Mouse (Mus musculus) left cerebral cortex, postnatal 4 days (tissue): ENCODE measurements around the gene Sptlc3. TPM values are rescaled to one million over a fixed set of nuclear protein-coding genes. Genes with fewer than 3 reads are reported as not detected.
A peak's percentile ranks its signal among the peaks of the same experiment; 100 is the strongest.

Experiments used
- DNase-seq: peaks from one replicate; pipeline ENCODE4 v3.0.0-alpha.2; 2022
- intact Hi-C: fragments of 180-260 bp; cut with DNase I; formaldehyde crosslinking; loops from one replicate; pipeline ENCODE4 v1.15.1; 2025
- total RNA-seq, 2 experiments: library from RNA; stranded (reverse); gene quantifications; 2 replicates each; pipeline ENCODE4 v1.2.3; 2021

Sptlc3 gene
- total RNA-seq, 2 experiments from 2014 or later: not detected

- no peak for DNase-seq
- intact Hi-C loops: no loop called here
Observed at GRCm38 (mm10) chr2:139629653-139630052, 135.9 kb downstream of the Sptlc3 start.

GRCm38 (mm10) chr2:139634506-139634905 is 140.8 kb downstream of the Sptlc3 start:
- no peak for DNase-seq
- intact Hi-C loops: no loop called here

- no peak for DNase-seq
- intact Hi-C loops: no loop called here
Observed at GRCm38 (mm10) chr2:139637861-139638260, 144.1 kb downstream of the Sptlc3 start.

- intact Hi-C loops: no loop called here
- DNase-seq: no peak
Observed at GRCm38 (mm10) chr2:139641757-139642385, 148.2 kb downstream of the Sptlc3 start.

GRCm38 (mm10) chr2:139649518-139649917 is 155.8 kb downstream of the Sptlc3 start:
- DNase-seq: peak; percentile 19
- intact Hi-C loops: no loop called here

- DNase-seq: no peak
- intact Hi-C loops: no loop called here
Observed at GRCm38 (mm10) chr2:139656750-139657149, 163.0 kb downstream of the Sptlc3 start.

GRCm38 (mm10) chr2:139671838-139672237 is 178.1 kb downstream of the Sptlc3 start:
- intact Hi-C loops: no loop called here
- DNase-seq: no peak

GRCm38 (mm10) chr2:139672371-139672770 is 178.7 kb downstream of the Sptlc3 start:
- DNase-seq: no peak
- intact Hi-C loops: no loop called here

GRCm38 (mm10) chr2:139677065-139677762 is 183.5 kb downstream of the Sptlc3 start:
- DNase-seq: peak; percentile 75
- intact Hi-C loops: no loop called here

GRCm38 (mm10) chr2:139677809-139678274 is 184.1 kb downstream of the Sptlc3 start, which contains the start of gene Ism1:
TSS of gene Ism1 (plus strand) at chr2:139678178.
- intact Hi-C loops: no loop called here
- peak; percentile 47 for DNase-seq

- intact Hi-C loops: no loop called here
- peak; percentile 49 for DNase-seq
Observed at GRCm38 (mm10) chr2:139678275-139679140, 184.8 kb downstream of the Sptlc3 start.

- intact Hi-C loops: no loop called here
- no peak for DNase-seq
Observed at GRCm38 (mm10) chr2:139682540-139682939, 188.8 kb downstream of the Sptlc3 start.

Other genes starting within 250 kb of the Sptlc3 start
- gene Ism1, start 184.3 kb downstream of the Sptlc3 start, total RNA-seq: 1 to 10 TPM; 2.5 to 3.2 TPM